Mouse (Mus musculus): ENCODE results near the gene Ly6g6d. TPM values are rescaled to one million over a fixed set of nuclear protein-coding genes. Genes with fewer than 3 reads are reported as not detected.
"Not testable (repeated sequence)": the region's sequence is repeated elsewhere in the genome, so short reads cannot be mapped to it uniquely, and the experiment has no call there.

The Ly6g6d gene
- polyA plus RNA-seq, 1 experiment from 2014 or later = 2.7 TPM

DNA sequence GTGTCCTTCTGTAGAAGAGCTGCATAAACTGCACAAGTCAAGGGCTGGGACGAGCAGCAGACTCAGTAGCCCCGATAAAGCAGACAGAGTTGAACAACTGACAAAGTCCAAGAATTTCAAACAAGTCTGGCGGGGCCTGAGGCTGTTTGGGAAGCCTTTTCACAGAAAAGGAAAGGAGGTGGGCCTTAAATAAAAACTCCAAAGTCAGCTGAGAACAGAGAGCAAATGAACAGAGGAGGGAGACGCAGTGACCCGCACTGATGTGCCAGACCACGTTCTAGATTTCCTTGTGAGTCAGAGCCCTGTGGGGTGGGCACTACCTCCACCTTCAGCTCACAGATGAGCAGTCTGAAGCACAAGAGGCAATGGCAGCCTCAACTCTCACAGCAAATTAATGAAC lies 43.0 kb downstream of the Ly6g6d start:
- no peaks in the 10 kb centered on the region for H3K4me1 ChIP-seq (ENCODE audit: insufficient read depth)
- no peak overlapping the region for H3K4me3 ChIP-seq (ENCODE audit: low read depth, low read length)
- no peaks in the 10 kb centered on the region for H3K36me3 ChIP-seq (ENCODE audit: insufficient read depth)
- H3K9me3 ChIP-seq (ENCODE audit: low read depth, low read length) = no peaks in the 10 kb centered on the region
- no peak for ATAC-seq (ENCODE audit: insufficient read depth)
- H3K4me2 ChIP-seq = no peak overlapping the region
- WGBS = 67% methylated on average over 6 of the region's 6 CpGs
- no peak for DNase-seq
- no peak overlapping the region for H3K9ac ChIP-seq
- no peak for TF ChIP-seq CTCF (IDR thresholded peaks at IDR 0.05; ENCODE audit: low read depth)
- H3K27ac ChIP-seq (ENCODE audit: low read depth) = no peak overlapping the region
- H3K27me3 ChIP-seq (ENCODE audit: insufficient read depth, low read length) = no peaks in the 10 kb centered on the region

DNA sequence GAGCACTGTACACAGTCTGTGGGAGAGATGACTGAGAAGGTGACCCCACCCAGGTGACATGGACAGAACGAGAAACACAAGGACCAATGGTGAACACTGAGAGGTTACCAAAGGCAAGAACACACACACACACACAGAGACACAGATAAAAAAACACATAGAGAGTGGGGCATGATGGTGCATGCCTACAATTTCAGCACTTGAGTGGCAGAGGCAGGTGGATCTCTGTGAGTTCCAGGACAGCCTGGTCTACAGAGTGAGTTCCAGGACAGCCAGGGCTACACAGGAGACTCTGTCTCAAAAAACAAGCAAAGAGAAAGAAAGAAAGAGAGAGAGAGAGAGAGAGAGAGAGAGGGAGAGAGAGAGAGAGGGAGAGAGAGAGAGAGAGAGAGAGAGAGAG lies 44.2 kb downstream of the Ly6g6d start:
- H3K27ac ChIP-seq (ENCODE audit: low read depth); H3K27me3 ChIP-seq (ENCODE audit: insufficient read depth, low read length); H3K9me3 ChIP-seq (ENCODE audit: low read depth, low read length); H3K36me3 ChIP-seq (ENCODE audit: insufficient read depth); H3K9ac ChIP-seq; DNase-seq; ATAC-seq (ENCODE audit: insufficient read depth); H3K4me1 ChIP-seq (ENCODE audit: insufficient read depth); H3K4me3 ChIP-seq (ENCODE audit: low read depth, low read length); H3K4me2 ChIP-seq: not testable (repeated sequence)
- WGBS = 30% methylated on average over 1 of the region's 1 CpGs

- no peak for ATAC-seq (ENCODE audit: insufficient read depth)
- no peaks in the 10 kb centered on the region for H3K4me1 ChIP-seq (ENCODE audit: insufficient read depth)
- 68% methylated on average over 8 of the region's 8 CpGs for WGBS
- no peaks in the 10 kb centered on the region for H3K36me3 ChIP-seq (ENCODE audit: insufficient read depth)
- H3K9me3 ChIP-seq (ENCODE audit: low read depth, low read length) = no peaks in the 10 kb centered on the region
- DNase-seq = no peak
- H3K27ac ChIP-seq (ENCODE audit: low read depth) = no peak overlapping the region
- peak; percentile 8; the same call in 1 of the 2 replicates for TF ChIP-seq CTCF (IDR thresholded peaks at IDR 0.05; ENCODE audit: low read depth)
- no peak overlapping the region for H3K9ac ChIP-seq
- no peak overlapping the region for H3K4me3 ChIP-seq (ENCODE audit: low read depth, low read length)
- no peaks in the 10 kb centered on the region for H3K27me3 ChIP-seq (ENCODE audit: insufficient read depth, low read length)
- no peak overlapping the region for H3K4me2 ChIP-seq
These were observed 45.5 kb downstream of the Ly6g6d start for GRCm38 (mm10) chr17:35032323-35032870.

DNA sequence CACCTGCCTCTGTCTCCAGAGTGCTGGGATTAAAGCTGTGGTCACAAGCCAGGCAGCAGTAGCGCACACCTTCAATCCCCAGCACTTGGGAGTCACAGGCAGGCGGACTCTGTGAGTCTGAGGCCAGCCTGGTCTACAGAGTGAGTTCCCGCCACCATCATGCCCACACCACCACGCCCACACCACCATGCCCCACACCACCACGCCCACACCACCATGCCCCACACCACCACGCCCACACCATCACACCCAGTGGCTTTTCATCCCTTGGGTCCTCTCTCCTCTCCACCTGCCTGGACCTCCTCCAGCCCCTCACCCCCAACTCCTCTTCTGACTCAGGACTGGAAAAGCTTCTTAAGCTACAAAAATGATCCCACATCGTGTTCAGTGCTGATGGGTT lies 46.0 kb downstream of the Ly6g6d start:
- 65% methylated on average over 7 of the region's 7 CpGs for WGBS
- Histone ChIP-seq H3K27ac (ENCODE audit: low read depth) (no peak overlapping the region), H3K27me3 (ENCODE audit: insufficient read depth, low read length) (no peaks in the 10 kb centered on the region), H3K36me3 (ENCODE audit: insufficient read depth) (no peaks in the 10 kb centered on the region), H3K9me3 (ENCODE audit: low read depth, low read length) (no peaks in the 10 kb centered on the region), H3K9ac (no peak overlapping the region), H3K4me1 (ENCODE audit: insufficient read depth) (no peaks in the 10 kb centered on the region), H3K4me3 (ENCODE audit: low read depth, low read length) (no peak overlapping the region), H3K4me2 (no peak overlapping the region)
- no peak for ATAC-seq (ENCODE audit: insufficient read depth)
- no peak for DNase-seq
- no peak for TF ChIP-seq CTCF (IDR thresholded peaks at IDR 0.05; ENCODE audit: low read depth)

DNA sequence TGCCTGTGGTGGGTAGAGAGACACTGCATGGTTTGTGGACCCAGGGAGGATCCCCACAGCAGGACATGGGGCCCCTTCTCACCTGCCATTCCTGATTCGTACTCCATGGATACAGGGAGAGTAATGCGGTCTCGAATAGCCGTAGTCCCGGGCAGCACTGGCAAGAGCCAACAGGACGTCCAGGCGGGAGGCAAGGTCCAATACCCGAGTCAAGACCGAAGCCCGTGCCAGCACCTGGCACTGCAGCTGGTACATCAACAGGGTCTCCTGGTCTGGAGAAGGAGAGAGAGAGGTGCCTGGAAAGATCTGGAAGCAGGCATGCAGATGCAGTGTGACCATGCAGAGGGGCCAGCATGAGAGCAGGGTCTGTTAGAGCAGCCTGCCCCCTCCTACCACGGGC lies 46.6 kb downstream of the Ly6g6d start:
- DNase-seq (no peak), ATAC-seq (ENCODE audit: insufficient read depth) (no peak)
- Histone ChIP-seq H3K36me3 (ENCODE audit: insufficient read depth) (no peaks in the 10 kb centered on the region), H3K27ac (ENCODE audit: low read depth) (no peak overlapping the region), H3K4me3 (ENCODE audit: low read depth, low read length) (no peak overlapping the region), H3K27me3 (ENCODE audit: insufficient read depth, low read length) (no peaks in the 10 kb centered on the region), H3K9ac (no peak overlapping the region), H3K9me3 (ENCODE audit: low read depth, low read length) (no peaks in the 10 kb centered on the region), H3K4me2 (no peak overlapping the region), H3K4me1 (ENCODE audit: insufficient read depth) (no peaks in the 10 kb centered on the region; the same call in 1 of the 2 replicates)
- no peak for TF ChIP-seq CTCF (IDR thresholded peaks at IDR 0.05; ENCODE audit: low read depth)
- 83% methylated on average over 11 of the region's 11 CpGs for WGBS

- no peaks in the 10 kb centered on the region for H3K27me3 ChIP-seq (ENCODE audit: insufficient read depth, low read length)
- H3K4me2 ChIP-seq = no peak overlapping the region
- H3K27ac ChIP-seq (ENCODE audit: low read depth) = no peak overlapping the region
- TF ChIP-seq CTCF (IDR thresholded peaks at IDR 0.05; ENCODE audit: low read depth) = peak; percentile 66
- no peaks in the 10 kb centered on the region for H3K36me3 ChIP-seq (ENCODE audit: insufficient read depth)
- WGBS = 30% methylated on average over 19 of the region's 19 CpGs
- no peaks in the 10 kb centered on the region for H3K9me3 ChIP-seq (ENCODE audit: low read depth, low read length)
- no peak overlapping the region for H3K9ac ChIP-seq
- ATAC-seq (ENCODE audit: insufficient read depth) = no peak
- peaks cover 4% of the 10 kb centered on the region; the same call in 1 of the 2 replicates for H3K4me1 ChIP-seq (ENCODE audit: insufficient read depth)
- H3K4me3 ChIP-seq (ENCODE audit: low read depth, low read length) = no peak overlapping the region
- DNase-seq = peak; percentile 41
These were observed 48.0 kb downstream of the Ly6g6d start for GRCm38 (mm10) chr17:35029691-35030532.

GRCm38 (mm10) chr17:35028315-35028714 lies 49.5 kb downstream of the Ly6g6d start:
- peaks cover 4% of the 10 kb centered on the region; the same call in 1 of the 2 replicates for H3K4me1 ChIP-seq (ENCODE audit: insufficient read depth)
- ATAC-seq (ENCODE audit: insufficient read depth) (no peak), DNase-seq (no peak)
- no peak for TF ChIP-seq CTCF (IDR thresholded peaks at IDR 0.05; ENCODE audit: low read depth)
- no peak overlapping the region for H3K4me2 ChIP-seq
- no peaks in the 10 kb centered on the region for H3K36me3 ChIP-seq (ENCODE audit: insufficient read depth)
- no peak overlapping the region for H3K9ac ChIP-seq
- WGBS = 72% methylated on average over 2 of the region's 2 CpGs
- no peak overlapping the region for H3K4me3 ChIP-seq (ENCODE audit: low read depth, low read length)
- H3K27ac ChIP-seq (ENCODE audit: low read depth) = no peak overlapping the region
- no peaks in the 10 kb centered on the region for H3K9me3 ChIP-seq (ENCODE audit: low read depth, low read length)
- no peaks in the 10 kb centered on the region for H3K27me3 ChIP-seq (ENCODE audit: insufficient read depth, low read length)

Data from lung, embryonic 14.5 days (tissue).